Mouse (Mus musculus): ENCODE data around the gene Ccr2. TPM values are rescaled to one million over a fixed set of nuclear protein-coding genes. Genes with fewer than 3 reads are reported as not detected.
"Not testable (repeated sequence)": the region's sequence is repeated elsewhere in the genome, so short reads cannot be mapped to it uniquely, and the experiment has no call there.

The Ccr2 gene
- total RNA-seq, 4 experiments from 2014 or later, result 0.22 to 0.65 (median 0.43) TPM

DNA sequence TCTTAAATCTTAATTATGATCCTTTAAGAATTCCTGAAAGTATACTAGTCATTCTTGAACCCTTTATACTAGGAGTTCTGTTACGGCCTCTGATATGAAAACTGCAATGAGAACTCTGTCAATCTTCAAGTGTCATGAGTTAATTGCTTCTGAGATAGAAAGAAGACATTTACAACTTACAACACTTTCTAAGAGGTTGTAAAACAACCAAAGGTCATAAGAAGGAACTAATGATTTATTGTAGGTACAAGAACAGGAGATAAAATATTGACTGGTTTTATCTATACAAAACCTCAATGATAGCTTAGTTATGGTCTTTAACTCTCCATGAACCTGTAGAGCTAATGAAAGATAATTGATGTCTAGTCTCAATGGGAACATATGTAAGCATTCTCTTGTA, 12.0 kb downstream of the Ccr2 start:
- DNase-seq (ENCODE audit: low spot score in 2 of 2), result no peak

DNA sequence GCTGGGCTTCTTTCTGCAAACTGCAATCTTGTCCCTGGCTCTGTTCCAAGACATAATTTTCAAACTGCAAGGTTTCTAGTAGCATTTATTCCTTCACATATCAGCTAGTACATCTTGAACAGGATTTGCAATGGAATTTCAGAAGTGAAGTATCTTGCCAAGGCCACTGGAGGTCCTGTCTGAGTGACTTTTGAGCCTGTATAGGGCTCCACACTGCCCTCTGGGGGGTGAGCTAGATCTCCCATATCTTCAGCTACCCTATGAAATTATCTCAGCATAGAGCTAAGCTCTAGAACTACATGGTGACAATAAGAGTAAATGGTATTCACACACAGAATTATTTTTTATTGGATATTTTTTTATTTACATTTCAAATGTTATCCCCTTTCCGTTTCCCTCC, 16.7 kb downstream of the Ccr2 start:
- no peak for DNase-seq (ENCODE audit: low spot score in 2 of 2)

GRCm38 (mm10) chr9:124121387-124122184, 19.8 kb downstream of the Ccr2 start, which contains the start of gene Ccr5:
Ccr5 (plus strand) TSS chr9:124121543.
- no peak for DNase-seq (ENCODE audit: low spot score in 2 of 2)

DNA sequence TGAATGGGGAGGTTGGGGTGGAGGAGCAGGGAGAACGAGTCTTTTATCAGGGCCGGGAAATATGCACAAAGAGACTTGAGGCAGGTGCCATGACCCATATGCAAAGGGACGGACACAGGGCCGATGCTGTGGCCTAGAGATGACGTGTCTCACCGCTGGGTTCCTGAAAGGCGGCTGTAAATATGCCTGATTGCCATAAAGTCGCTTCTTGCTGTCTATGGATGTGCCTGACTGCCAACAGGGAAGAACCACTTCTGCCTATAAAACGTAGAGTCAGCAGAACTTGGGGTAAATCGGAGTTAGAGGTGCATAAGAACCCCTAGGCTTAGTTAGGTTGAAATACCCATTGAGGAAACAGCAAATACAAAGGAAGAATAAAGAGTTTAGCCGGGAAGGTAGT, 23.8 kb downstream of the Ccr2 start:
- no peak for DNase-seq (ENCODE audit: low spot score in 2 of 2)

- no peak for DNase-seq (ENCODE audit: low spot score in 2 of 2)
Observed at GRCm38 (mm10) chr9:124126373-124126772, 24.6 kb downstream of the Ccr2 start.

- no peak for DNase-seq (ENCODE audit: low spot score in 2 of 2)
Observed at GRCm38 (mm10) chr9:124127412-124127811, 25.7 kb downstream of the Ccr2 start.

- DNase-seq (ENCODE audit: low spot score in 2 of 2), result no peak
Observed at GRCm38 (mm10) chr9:124128379-124128778, 26.6 kb downstream of the Ccr2 start.

GRCm38 (mm10) chr9:124132899-124133298, 31.1 kb downstream of the Ccr2 start:
- DNase-seq (ENCODE audit: low spot score in 2 of 2), result not testable (repeated sequence)

- not testable (repeated sequence) for DNase-seq (ENCODE audit: low spot score in 2 of 2)
Observed at GRCm38 (mm10) chr9:124134919-124135318, 33.2 kb downstream of the Ccr2 start.

DNA sequence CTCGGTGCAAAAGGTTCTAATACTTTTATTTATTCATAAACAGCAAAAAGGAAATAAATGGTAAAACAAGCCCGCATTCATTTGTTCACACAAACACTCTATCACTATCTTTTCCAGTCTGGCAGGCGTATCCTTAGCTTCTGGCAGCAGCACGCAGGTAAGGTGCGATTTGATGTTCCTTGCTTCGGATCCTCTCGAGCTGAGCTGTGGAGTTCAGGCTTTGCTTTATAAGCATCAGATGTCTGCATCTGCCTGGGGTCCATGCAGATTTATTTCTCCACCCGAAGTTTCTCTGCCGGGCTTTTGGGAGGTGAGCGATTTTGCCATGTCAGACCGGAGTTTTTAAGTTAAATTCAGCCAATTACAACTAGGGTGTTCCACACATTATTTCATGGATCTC, 35.9 kb downstream of the Ccr2 start:
- no peak for DNase-seq (ENCODE audit: low spot score in 2 of 2)

GRCm38 (mm10) chr9:124138055-124138775, 36.5 kb downstream of the Ccr2 start:
- DNase-seq (ENCODE audit: low spot score in 2 of 2), result no peak

DNA sequence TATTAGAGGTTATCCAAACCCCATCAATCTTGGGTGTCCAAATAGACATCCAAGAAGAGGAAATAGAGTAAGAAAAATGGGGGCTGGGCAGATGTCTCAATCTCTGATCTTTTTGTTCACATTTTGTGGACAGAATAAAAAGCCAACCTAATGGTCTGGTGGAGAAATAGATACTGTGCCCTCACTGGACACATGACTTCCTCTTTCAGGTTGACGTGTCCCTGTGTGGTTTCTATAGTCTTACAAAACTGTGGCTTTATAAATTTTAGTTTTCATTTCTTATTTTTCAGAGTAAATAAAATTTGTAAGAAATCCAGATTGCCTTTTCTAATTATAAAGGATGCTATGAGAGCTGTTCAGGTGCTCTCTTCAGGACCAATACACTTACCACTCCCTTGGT, 41.9 kb downstream of the Ccr2 start:
- no peak for DNase-seq (ENCODE audit: low spot score in 2 of 2)

DNA sequence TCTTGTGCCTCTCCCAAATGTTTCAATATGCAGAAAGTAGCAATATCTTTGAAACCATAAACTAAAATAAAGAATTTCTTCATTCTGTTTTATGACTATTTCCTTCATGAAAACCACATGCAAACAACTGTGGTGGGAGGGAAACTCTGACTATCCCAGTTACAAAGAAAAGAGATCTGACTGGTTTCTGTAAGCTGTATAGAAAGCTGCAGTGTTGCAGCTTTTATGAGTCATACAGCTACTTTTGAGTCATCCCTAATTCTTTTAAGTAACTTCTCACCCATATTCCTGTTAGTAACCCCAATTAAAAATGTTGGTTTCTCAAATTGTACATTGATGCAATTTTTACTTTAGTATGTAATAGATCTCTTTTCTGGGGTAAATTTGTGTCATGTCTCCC, 44.6 kb downstream of the Ccr2 start:
- no peak for DNase-seq (ENCODE audit: low spot score in 2 of 2)

Other genes with a start within 250 kb of the Ccr2 start
- gene Xcr1, start 239.9 kb upstream of the Ccr2 start, total RNA-seq (2022), result not detected
- under 1 TPM in 2 of 4 experiments, not detected in 2; 0.09 to 0.21 TPM for gene Ccr1, start 133.3 kb upstream of the Ccr2 start, total RNA-seq (2022)
- not detected for gene Ccr1l1, start 123.5 kb upstream of the Ccr2 start, total RNA-seq (2022)
- under 1 TPM in 1 of 4 experiments, not detected in 3; 0.09 TPM for gene Ccr3, start 80.0 kb upstream of the Ccr2 start, total RNA-seq (2022)
- under 1 TPM in 1 of 4 experiments, not detected in 3; 0.03 TPM for gene Ccr5, start 19.6 kb downstream of the Ccr2 start, total RNA-seq (2022)
- 10 to 100 TPM in 2 of 4 experiments, 1 to 10 TPM in 2; 9.2 to 11.8 (median 10.2) TPM for gene 2010315B03Rik, start 210.7 kb downstream of the Ccr2 start, total RNA-seq (2022)

Data from gastrocnemius, adult 8-10 months (tissue).